Mouse (Mus musculus): Measurements from ENCODE around the gene Pde2a. TPM values are rescaled to one million over a fixed set of nuclear protein-coding genes. Genes with fewer than 3 reads are reported as not detected.
A peak's percentile ranks its signal among the peaks of the same experiment; 100 is the strongest.

Gene Pde2a
- polyA plus RNA-seq, 1 experiment from 2014 or later: 5.9 TPM

- no peak overlapping the region for H3K27ac ChIP-seq (ENCODE audit: low read depth, low read length)
- 0 out of 2 replicates have a peak, but pooled peaks cover 3% of the 10 kb centered on the region for H3K4me1 ChIP-seq (ENCODE audit: control insufficient read depth, insufficient read depth, low read length)
- H3K36me3 ChIP-seq (ENCODE audit: control insufficient read depth, insufficient read depth, low read length): no peaks in the 10 kb centered on the region
- no peaks in the 10 kb centered on the region for H3K27me3 ChIP-seq (ENCODE audit: control insufficient read depth, insufficient read depth, low read length)
- no peaks in the 10 kb centered on the region for H3K9me3 ChIP-seq (replicated peaks; ENCODE audit: control insufficient read depth, low read length)
- ATAC-seq (replicated peaks; ENCODE audit: insufficient number of reproducible peaks, low FRiP score, low TSS enrichment): no peak
- 59% methylated on average over 5 of the region's 5 CpGs for WGBS (ENCODE audit: insufficient replicate concordance)
- H3K4me2 ChIP-seq: no peak overlapping the region
- no peak overlapping the region for H3K4me3 ChIP-seq (ENCODE audit: low read depth, low read length)
- no peak overlapping the region for H3K9ac ChIP-seq (ENCODE audit: low read depth, low read length)
Measured at GRCm38 (mm10) chr7:101487102-101487501, 65.6 kb downstream of the Pde2a start.

GRCm38 (mm10) chr7:101490952-101491351, 69.5 kb downstream of the Pde2a start:
- 54% methylated on average over 4 of the region's 4 CpGs for WGBS (ENCODE audit: insufficient replicate concordance)
- no peaks in the 10 kb centered on the region for H3K4me1 ChIP-seq (ENCODE audit: control insufficient read depth, insufficient read depth, low read length)
- H3K27me3 ChIP-seq (ENCODE audit: control insufficient read depth, insufficient read depth, low read length): no peaks in the 10 kb centered on the region
- H3K4me3 ChIP-seq (ENCODE audit: low read depth, low read length): no peak overlapping the region
- H3K9me3 ChIP-seq (replicated peaks; ENCODE audit: control insufficient read depth, low read length): no peaks in the 10 kb centered on the region
- ATAC-seq (replicated peaks; ENCODE audit: insufficient number of reproducible peaks, low FRiP score, low TSS enrichment): no peak
- no peak overlapping the region for H3K27ac ChIP-seq (ENCODE audit: low read depth, low read length)
- no peaks in the 10 kb centered on the region for H3K36me3 ChIP-seq (ENCODE audit: control insufficient read depth, insufficient read depth, low read length)
- no peak overlapping the region for H3K4me2 ChIP-seq
- H3K9ac ChIP-seq (ENCODE audit: low read depth, low read length): no peak overlapping the region

GRCm38 (mm10) chr7:101498385-101498784, 76.9 kb downstream of the Pde2a start:
- no peak overlapping the region for H3K27ac ChIP-seq (ENCODE audit: low read depth, low read length)
- ATAC-seq (replicated peaks; ENCODE audit: insufficient number of reproducible peaks, low FRiP score, low TSS enrichment): no peak

GRCm38 (mm10) chr7:101499251-101499650, 77.8 kb downstream of the Pde2a start:
- Histone ChIP-seq H3K4me1 (ENCODE audit: control insufficient read depth, insufficient read depth, low read length) (peaks cover 4% of the 10 kb centered on the region; the same call in 1 of the 2 replicates), H3K27ac (ENCODE audit: low read depth, low read length) (no peak overlapping the region), H3K9me3 (replicated peaks; ENCODE audit: control insufficient read depth, low read length) (no peaks in the 10 kb centered on the region), H3K9ac (ENCODE audit: low read depth, low read length) (no peak overlapping the region), H3K36me3 (ENCODE audit: control insufficient read depth, insufficient read depth, low read length) (no peaks in the 10 kb centered on the region), H3K4me2 (no peak overlapping the region), H3K27me3 (ENCODE audit: control insufficient read depth, insufficient read depth, low read length) (peaks cover 34% of the 10 kb centered on the region), H3K4me3 (ENCODE audit: low read depth, low read length) (no peak overlapping the region)
- WGBS (ENCODE audit: insufficient replicate concordance): 32% methylated on average over 10 of the region's 10 CpGs
- no peak for ATAC-seq (replicated peaks; ENCODE audit: insufficient number of reproducible peaks, low FRiP score, low TSS enrichment)

More at GRCm38 (mm10) chr7:101498385-101498784, 76.9 kb downstream of the Pde2a start:
- Histone ChIP-seq H3K4me2 (no peak overlapping the region), H3K36me3 (ENCODE audit: control insufficient read depth, insufficient read depth, low read length) (no peaks in the 10 kb centered on the region), H3K9ac (ENCODE audit: low read depth, low read length) (no peak overlapping the region), H3K27me3 (ENCODE audit: control insufficient read depth, insufficient read depth, low read length) (peaks cover 26% of the 10 kb centered on the region), H3K9me3 (replicated peaks; ENCODE audit: control insufficient read depth, low read length) (no peaks in the 10 kb centered on the region), H3K4me3 (ENCODE audit: low read depth, low read length) (no peak overlapping the region), H3K4me1 (ENCODE audit: control insufficient read depth, insufficient read depth, low read length) (no peaks in the 10 kb centered on the region)
- 79% methylated on average over 3 of the region's 3 CpGs for WGBS (ENCODE audit: insufficient replicate concordance)

GRCm38 (mm10) chr7:101499701-101500100, 78.2 kb downstream of the Pde2a start:
- Histone ChIP-seq H3K27me3 (ENCODE audit: control insufficient read depth, insufficient read depth, low read length) (peaks cover 37% of the 10 kb centered on the region), H3K4me3 (ENCODE audit: low read depth, low read length) (no peak overlapping the region), H3K9me3 (replicated peaks; ENCODE audit: control insufficient read depth, low read length) (no peaks in the 10 kb centered on the region), H3K4me1 (ENCODE audit: control insufficient read depth, insufficient read depth, low read length) (peaks cover 6% of the 10 kb centered on the region; the same call in 1 of the 2 replicates), H3K9ac (ENCODE audit: low read depth, low read length) (no peak overlapping the region), H3K27ac (ENCODE audit: low read depth, low read length) (no peak overlapping the region), H3K4me2 (no peak overlapping the region), H3K36me3 (ENCODE audit: control insufficient read depth, insufficient read depth, low read length) (no peaks in the 10 kb centered on the region)
- no peak for ATAC-seq (replicated peaks; ENCODE audit: insufficient number of reproducible peaks, low FRiP score, low TSS enrichment)
- WGBS (ENCODE audit: insufficient replicate concordance): 64% methylated on average over 9 of the region's 9 CpGs

GRCm38 (mm10) chr7:101501236-101501635, 79.7 kb downstream of the Pde2a start:
- Histone ChIP-seq H3K4me2 (no peak overlapping the region), H3K36me3 (ENCODE audit: control insufficient read depth, insufficient read depth, low read length) (no peaks in the 10 kb centered on the region), H3K27me3 (ENCODE audit: control insufficient read depth, insufficient read depth, low read length) (peaks cover 52% of the 10 kb centered on the region), H3K9ac (ENCODE audit: low read depth, low read length) (no peak overlapping the region), H3K4me1 (ENCODE audit: control insufficient read depth, insufficient read depth, low read length) (peaks cover 8% of the 10 kb centered on the region; the same call in 1 of the 2 replicates), H3K27ac (ENCODE audit: low read depth, low read length) (no peak overlapping the region), H3K4me3 (ENCODE audit: low read depth, low read length) (no peak overlapping the region), H3K9me3 (replicated peaks; ENCODE audit: control insufficient read depth, low read length) (no peaks in the 10 kb centered on the region)
- 60% methylated on average over 6 of the region's 6 CpGs for WGBS (ENCODE audit: insufficient replicate concordance)
- no peak for ATAC-seq (replicated peaks; ENCODE audit: insufficient number of reproducible peaks, low FRiP score, low TSS enrichment)

GRCm38 (mm10) chr7:101501675-101502074, 80.2 kb downstream of the Pde2a start:
- Histone ChIP-seq H3K4me3 (ENCODE audit: low read depth, low read length) (no peak overlapping the region), H3K9ac (ENCODE audit: low read depth, low read length) (no peak overlapping the region), H3K27ac (ENCODE audit: low read depth, low read length) (no peak overlapping the region), H3K27me3 (ENCODE audit: control insufficient read depth, insufficient read depth, low read length) (peaks cover 49% of the 10 kb centered on the region), H3K4me2 (no peak overlapping the region), H3K4me1 (ENCODE audit: control insufficient read depth, insufficient read depth, low read length) (peaks cover 8% of the 10 kb centered on the region; the same call in 1 of the 2 replicates), H3K9me3 (replicated peaks; ENCODE audit: control insufficient read depth, low read length) (no peaks in the 10 kb centered on the region), H3K36me3 (ENCODE audit: control insufficient read depth, insufficient read depth, low read length) (no peaks in the 10 kb centered on the region)
- ATAC-seq (replicated peaks; ENCODE audit: insufficient number of reproducible peaks, low FRiP score, low TSS enrichment): no peak
- WGBS (ENCODE audit: insufficient replicate concordance): 62% methylated on average over 6 of the region's 6 CpGs

GRCm38 (mm10) chr7:101503351-101503750, 81.9 kb downstream of the Pde2a start:
- Histone ChIP-seq H3K36me3 (ENCODE audit: control insufficient read depth, insufficient read depth, low read length) (no peaks in the 10 kb centered on the region), H3K4me2 (no peak overlapping the region), H3K9me3 (replicated peaks; ENCODE audit: control insufficient read depth, low read length) (no peaks in the 10 kb centered on the region), H3K27ac (ENCODE audit: low read depth, low read length) (no peak overlapping the region), H3K4me1 (ENCODE audit: control insufficient read depth, insufficient read depth, low read length) (peaks cover 8% of the 10 kb centered on the region; the same call in 1 of the 2 replicates), H3K9ac (ENCODE audit: low read depth, low read length) (no peak overlapping the region), H3K4me3 (ENCODE audit: low read depth, low read length) (no peak overlapping the region), H3K27me3 (ENCODE audit: control insufficient read depth, insufficient read depth, low read length) (peaks cover 41% of the 10 kb centered on the region)
- WGBS (ENCODE audit: insufficient replicate concordance): 18% methylated on average over 8 of the region's 8 CpGs
- no peak for ATAC-seq (replicated peaks; ENCODE audit: insufficient number of reproducible peaks, low FRiP score, low TSS enrichment)

GRCm38 (mm10) chr7:101503803-101504202, 82.3 kb downstream of the Pde2a start:
- H3K4me2 ChIP-seq: peak overlapping the region; percentile 58; the same call in 1 of the 2 replicates
- WGBS (ENCODE audit: insufficient replicate concordance): 25% methylated on average over 7 of the region's 7 CpGs
- no peak for ATAC-seq (replicated peaks; ENCODE audit: insufficient number of reproducible peaks, low FRiP score, low TSS enrichment)
- H3K4me3 ChIP-seq (ENCODE audit: low read depth, low read length): no peak overlapping the region
- H3K27ac ChIP-seq (ENCODE audit: low read depth, low read length): no peak overlapping the region
- H3K9me3 ChIP-seq (replicated peaks; ENCODE audit: control insufficient read depth, low read length): no peaks in the 10 kb centered on the region
- H3K9ac ChIP-seq (ENCODE audit: low read depth, low read length): no peak overlapping the region
- no peaks in the 10 kb centered on the region for H3K36me3 ChIP-seq (ENCODE audit: control insufficient read depth, insufficient read depth, low read length)
- peaks cover 41% of the 10 kb centered on the region for H3K27me3 ChIP-seq (ENCODE audit: control insufficient read depth, insufficient read depth, low read length)
- H3K4me1 ChIP-seq (ENCODE audit: control insufficient read depth, insufficient read depth, low read length): peaks cover 8% of the 10 kb centered on the region; the same call in 1 of the 2 replicates

Data from heart, embryonic 11.5 days (tissue).